Mouse (Mus musculus) testis, postnatal 10 days (tissue): ENCODE data around the gene Isca1.
"Not testable (repeated sequence)": the region's sequence is repeated elsewhere in the genome, so short reads cannot be mapped to it uniquely, and the experiment has no call there.

Experiments used
- DNase-seq: peaks from one replicate; pipeline ENCODE4 v3.0.0; 2021; ENCODE audit warnings: low spot score

Isca1 gene

DNA sequence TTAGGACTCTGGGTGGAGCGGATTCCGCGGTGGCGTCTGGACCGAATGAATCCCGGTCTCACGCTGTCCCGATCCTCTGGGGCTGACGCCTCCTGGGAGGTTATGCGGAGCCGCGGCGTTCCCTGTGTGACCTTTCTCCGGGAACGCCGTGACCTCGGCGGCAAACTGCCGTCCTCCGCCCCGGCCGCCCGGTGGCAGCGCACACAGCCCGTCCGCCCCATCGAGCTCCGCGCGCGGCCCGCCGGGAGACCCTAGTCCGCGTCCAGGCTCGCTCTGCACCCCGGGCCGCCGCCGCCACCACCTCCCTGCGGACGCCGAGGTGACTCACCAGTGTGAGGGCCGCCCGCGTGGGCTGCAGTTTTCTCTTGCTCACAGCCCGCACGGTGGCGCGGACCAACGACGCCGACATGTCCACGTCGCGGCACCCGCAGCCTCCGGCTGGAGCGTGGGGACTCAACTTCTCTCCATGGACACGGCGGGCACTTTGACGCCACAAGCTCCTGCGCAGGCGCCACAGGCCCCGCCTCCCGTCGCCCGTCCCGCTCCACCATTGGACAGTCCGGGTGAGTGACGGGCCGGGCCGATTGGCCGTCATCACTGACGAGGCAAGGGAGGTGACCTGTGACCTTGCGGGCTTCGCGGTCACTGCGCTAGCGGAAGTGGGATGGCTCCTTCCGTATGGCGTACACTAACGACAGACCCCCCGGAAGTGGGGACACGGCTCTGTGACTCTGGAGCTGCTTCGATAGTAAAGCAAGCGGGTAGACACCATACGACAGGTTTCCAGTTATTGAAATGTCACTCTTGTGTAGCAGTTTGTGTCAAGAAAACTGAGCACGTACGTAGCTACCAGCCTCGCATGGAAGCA lies at the start of gene Isca1:
Isca1 (minus strand) TSS at position 515 of the 868 bp plus-strand sequence.
- peak; percentile 99 for DNase-seq

DNA sequence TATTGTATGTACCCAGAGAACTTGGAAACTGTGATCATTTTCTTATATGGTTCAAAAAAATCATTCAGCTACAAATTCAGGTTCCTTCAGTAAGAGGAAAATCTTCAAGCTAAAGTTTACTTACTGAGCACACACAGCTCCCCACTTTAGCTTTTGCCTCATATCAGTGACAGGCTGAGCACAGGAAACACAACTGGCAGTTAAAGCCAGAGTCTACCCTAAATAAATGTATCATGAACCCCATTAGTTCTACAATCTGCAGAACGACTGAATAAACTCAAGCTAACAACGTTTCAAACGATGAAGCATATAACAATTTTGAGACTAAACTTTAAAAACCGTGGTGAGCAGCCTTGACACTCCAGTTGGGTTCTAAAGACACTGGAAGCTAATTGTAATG lies 47.7 kb upstream of the Isca1 start:
- no peak for DNase-seq

GRCm38 (mm10) chr13:59814109-59814591 lies 44.5 kb upstream of the Isca1 start:
- DNase-seq, result no peak

DNA sequence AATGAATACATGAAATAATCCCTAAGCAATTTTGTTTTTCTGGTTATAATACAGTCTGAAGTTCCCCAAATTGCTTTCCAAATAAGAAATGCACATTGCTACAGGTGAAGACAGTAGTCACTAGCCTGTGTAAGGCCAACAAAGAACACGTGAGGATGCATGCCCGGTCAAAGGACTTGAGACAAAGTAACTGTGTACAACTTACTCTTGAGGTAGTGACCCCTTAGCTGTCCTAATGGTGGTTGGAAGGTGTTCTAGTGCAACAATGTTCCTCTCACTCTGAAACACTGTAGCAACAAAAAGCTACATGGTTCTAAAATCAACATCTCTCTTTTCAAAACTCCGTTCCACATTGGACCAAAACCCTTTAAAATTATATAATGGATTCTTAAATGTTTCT lies 42.0 kb upstream of the Isca1 start:
- DNase-seq, result no peak

DNA sequence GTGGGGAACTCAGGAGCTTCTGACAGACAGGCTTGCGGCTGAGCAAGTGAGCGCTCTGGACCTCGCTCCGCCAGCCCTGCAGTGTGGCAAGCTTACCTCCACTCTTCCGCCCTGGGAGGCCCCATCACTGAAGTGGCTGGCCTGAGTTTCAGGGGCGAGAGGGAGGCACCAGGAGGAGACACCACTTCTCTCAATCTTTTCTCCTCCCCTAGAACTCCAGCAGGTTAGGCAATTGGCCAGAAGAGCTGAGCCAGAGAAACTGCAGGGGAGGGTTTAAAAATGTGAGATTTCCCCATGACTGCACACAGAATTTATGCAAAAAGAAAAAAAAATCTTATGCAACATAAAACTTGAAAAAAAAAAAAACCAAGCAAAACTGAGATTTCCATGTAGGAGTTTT lies 31.4 kb upstream of the Isca1 start:
- no peak for DNase-seq

DNA sequence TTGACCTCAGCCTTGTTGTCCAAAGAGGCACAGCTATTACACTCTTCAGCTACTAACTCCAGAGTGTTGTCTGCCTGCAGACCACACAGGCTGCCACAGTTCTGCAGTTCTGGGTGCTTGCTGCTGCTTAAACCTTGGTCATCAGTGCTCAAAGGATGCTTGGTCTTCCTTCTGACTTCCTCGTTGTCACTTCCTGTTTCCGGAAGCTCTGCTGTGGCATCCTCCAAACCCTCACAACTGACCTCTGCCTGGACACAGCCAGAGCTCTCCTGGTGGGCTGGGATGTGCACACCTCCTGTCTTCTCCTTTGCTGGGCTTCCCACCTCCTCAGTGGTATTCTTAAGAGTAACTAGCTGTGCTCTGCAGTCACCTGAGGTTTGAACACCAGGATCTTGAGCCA lies 30.5 kb upstream of the Isca1 start:
- no peak for DNase-seq

DNA sequence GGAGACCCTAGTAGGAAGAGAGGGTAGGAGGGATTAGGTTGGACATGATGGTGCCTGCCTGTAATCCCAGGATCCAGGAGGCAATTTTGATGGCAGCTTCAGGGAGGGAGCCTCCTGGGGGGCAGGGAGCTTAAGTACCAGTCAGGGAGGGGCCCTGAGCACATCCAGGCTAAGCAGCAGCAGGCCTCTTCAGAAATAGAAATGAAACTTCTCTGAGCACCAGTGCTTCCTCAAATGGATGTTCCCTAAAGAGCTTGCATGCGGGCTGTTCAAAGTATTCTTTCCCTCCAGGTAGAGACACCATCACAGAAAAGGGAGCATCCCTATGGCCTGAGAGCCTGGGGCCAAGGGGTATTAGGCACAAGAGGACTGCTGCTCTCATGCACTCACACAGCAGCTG lies 28.7 kb upstream of the Isca1 start:
- no peak for DNase-seq

DNA sequence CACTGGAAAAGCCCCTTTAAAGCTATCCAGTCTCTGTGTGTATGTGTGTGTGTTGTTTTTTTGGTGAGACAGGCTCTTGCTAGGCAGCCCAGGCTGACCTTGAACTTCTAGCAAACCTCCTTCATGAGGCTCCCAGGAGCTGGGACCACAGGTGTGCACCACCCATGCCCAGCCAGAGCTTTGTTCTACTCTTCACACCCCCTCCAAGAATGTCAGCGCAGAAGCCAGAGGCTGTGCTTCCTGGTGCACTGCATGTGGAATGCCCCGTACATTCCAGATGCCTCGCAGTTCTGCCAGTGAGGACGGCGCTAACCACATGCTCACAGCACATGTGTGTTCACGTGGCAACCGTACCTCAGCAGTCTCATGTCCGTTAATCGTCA lies 26.8 kb upstream of the Isca1 start:
- DNase-seq, result no peak

DNA sequence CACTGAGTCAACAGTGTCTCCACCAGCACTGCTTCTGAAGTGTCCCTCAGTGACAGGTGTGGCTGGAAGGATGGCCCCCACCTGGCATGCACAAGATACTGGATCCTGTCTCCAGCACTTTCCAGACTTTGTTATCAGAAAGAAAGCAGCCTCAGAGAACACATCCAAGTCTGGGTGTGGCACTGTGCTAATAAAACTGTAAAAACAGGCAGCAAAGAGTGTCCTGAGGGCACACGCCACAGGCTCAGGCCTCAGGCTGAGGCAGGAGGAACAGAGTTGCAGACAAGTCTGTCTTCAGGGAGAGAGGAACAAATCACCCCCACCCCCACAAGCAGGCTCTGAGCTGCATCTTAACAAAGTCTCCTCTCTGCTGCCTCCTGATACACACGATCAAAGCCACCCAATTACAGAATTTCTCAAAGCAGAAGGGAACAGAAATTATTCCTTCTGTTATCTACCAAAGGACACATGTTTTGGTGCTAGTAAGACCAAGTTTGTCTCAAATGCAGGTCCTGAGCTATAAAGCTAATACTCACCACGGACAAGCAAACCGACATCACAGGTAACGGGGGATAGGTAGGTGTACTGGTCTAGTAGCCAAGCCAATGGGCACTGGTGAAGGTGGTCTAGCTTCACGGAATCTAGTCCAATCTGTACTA lies 26.3 kb upstream of the Isca1 start:
- DNase-seq, result no peak

DNA sequence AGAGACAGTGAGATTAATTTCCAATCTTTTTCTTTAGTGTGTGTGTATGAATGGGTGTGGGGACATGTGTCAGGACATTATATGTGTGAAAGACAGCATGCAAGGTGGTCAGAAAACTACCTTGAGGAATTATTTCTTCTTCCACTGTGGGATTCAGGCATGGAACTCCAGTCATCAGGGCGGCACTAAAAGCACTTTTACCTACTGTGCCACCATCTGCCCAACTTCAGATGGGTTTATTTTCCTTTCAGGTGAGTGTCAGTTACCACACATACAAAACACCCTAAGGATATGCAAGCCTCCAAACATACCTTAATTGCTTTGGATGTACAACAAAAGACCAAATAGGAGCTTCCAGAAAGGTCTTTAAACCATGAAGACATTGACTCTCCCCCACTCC lies 25.2 kb upstream of the Isca1 start:
- no peak for DNase-seq

- no peak for DNase-seq
These were observed 12.5 kb upstream of the Isca1 start, which contains the start of gene Gm49354 for GRCm38 (mm10) chr13:59782145-59782544. TSS of gene Gm49354 (minus strand) at chr13:59782245.

DNA sequence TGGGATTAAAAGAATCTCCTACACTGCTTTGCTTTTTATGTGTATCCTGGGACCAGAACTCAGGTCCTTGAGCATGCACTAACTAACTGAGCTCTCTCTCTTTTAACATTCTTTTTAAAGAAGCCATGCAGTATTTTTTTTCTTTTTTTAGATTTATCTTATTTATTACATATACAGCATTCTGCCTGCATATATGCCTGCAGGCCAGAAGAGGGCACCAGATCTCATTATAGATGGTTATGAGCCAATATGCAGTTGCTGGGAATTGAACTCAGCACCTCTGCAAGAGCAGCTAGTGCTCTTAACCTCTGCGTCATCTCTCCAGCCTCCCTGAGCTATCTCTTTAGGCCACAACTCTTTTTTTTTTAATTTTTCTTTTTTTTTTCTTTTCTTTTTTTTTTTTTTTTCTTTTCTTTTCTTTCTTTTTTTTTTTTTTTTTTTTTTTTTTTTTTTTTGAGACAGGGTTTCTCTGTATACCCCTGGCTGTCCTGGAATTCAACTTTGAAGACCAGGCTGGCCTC lies 10.2 kb upstream of the Isca1 start:
- DNase-seq, result not testable (repeated sequence)

- DNase-seq, result no peak
These were observed 9.6 kb upstream of the Isca1 start for GRCm38 (mm10) chr13:59779213-59779612.

GRCm38 (mm10) chr13:59775168-59775567 lies 5.6 kb upstream of the Isca1 start:
- DNase-seq, result no peak

- DNase-seq, result peak; percentile 70
These were observed 1.6 kb upstream of the Isca1 start for GRCm38 (mm10) chr13:59771257-59771656.

GRCm38 (mm10) chr13:59770847-59771246 lies 1.2 kb upstream of the Isca1 start:
- no peak for DNase-seq

DNA sequence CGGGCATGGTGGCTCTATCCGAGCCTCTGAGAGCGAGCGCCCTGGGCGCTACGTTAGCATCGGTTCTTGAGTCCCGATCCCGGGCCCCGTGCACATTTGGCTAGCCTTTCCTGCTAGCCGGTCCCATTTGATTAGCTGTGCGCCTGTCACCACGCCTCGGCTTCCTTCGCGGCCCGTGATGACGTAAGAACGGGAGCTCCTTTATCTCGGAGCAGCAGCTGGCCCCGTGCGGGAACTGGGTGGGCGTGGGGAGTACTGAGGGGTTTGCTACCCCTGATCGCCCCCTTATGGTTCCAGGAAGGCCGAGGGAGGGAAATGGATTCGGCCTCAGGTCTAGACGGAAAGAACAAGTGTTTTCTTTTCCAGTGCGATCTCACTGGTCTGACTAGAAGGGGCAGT lies 553 bp upstream of the Isca1 start:
- DNase-seq, result peak; percentile 82

- DNase-seq, result no peak
These were observed 1.1 kb downstream of the Isca1 start for GRCm38 (mm10) chr13:59768531-59768930.

- peak; percentile 59 for DNase-seq
These were observed 2.7 kb downstream of the Isca1 start for GRCm38 (mm10) chr13:59766786-59767515.

GRCm38 (mm10) chr13:59762791-59763190 lies 6.8 kb downstream of the Isca1 start:
- no peak for DNase-seq

DNA sequence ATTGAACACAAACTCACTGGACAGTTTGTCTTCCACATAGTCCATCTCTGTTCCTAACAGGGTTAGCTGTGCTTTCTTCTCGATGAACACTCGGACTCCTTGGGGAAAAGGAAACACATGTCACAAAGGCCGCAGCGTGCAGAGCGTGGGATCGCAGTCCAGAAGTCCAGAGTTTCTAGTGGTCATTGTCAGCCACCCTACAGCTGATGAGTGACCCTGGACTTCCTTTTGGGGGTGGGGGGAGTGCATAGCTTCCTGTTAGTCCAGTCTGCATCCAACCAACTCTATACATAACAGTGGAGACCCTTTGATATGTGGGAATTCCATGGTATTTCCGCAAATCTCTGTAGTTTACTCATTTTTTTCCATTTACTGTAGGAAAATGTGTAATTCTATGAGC lies 12.7 kb downstream of the Isca1 start:
- no peak for DNase-seq

- no peak for DNase-seq
These were observed 19.3 kb downstream of the Isca1 start for GRCm38 (mm10) chr13:59750310-59750709.
